Mouse (Mus musculus): ENCODE data around the gene Ppargc1a. TPM values are rescaled to one million over a fixed set of nuclear protein-coding genes. Genes with fewer than 3 reads are reported as not detected.

Gene Ppargc1a
- 66.9 and 73.8 TPM in 2 replicates for polyA plus RNA-seq (2014; fragmentation: Nextera tagmentation; extraction: Ambion mirVana)

- no peaks in the 10 kb centered on the region for H3K9me3 ChIP-seq (ENCODE audit: control insufficient read depth, low read length)
- peak within 1 kb of the TSS; percentile 55 for H3K4me2 ChIP-seq (ENCODE audit: low read length)
- WGBS = 15% methylated on average over 6 of the region's 6 CpGs
- H3K4me1 ChIP-seq (ENCODE audit: control insufficient read depth in 2 of 2, insufficient read depth in 2 of 2, low read length in 2 of 2) = peaks cover 3 to 30% of the 10 kb centered on the region in 2 experiments; a peak in 3 of 4 replicates
- no peaks in the 10 kb centered on the region for H3K36me3 ChIP-seq (ENCODE audit: control insufficient read depth, insufficient read depth, low read length)
- H3K27ac ChIP-seq (replicated peaks in 1 of 2; ENCODE audit: control insufficient read depth in 1 of 2, insufficient read depth in 1 of 2, low read depth in 2 of 2, low read length in 2 of 2) = peak within 1 kb of the TSS; percentile 67 to 86
- peak within 1 kb of the TSS; percentile 50 for H3K9ac ChIP-seq (ENCODE audit: low read length)
- H3K27me3 ChIP-seq (ENCODE audit: control insufficient read depth, insufficient read depth, low read length) = no peaks in the 10 kb centered on the region
- ATAC-seq (ENCODE audit: insufficient number of reproducible peaks, insufficient read depth, low FRiP score, low read depth) = no peak; the same call in 1 of the 2 replicates
- peak within 1 kb of the TSS in 1 of 2 experiments; percentile 21; a peak in 2 of 4 replicates for H3K4me3 ChIP-seq (ENCODE audit: control insufficient read depth in 1 of 2, insufficient read depth in 1 of 2, low read depth in 1 of 2, low read length in 2 of 2)
These were observed at the start of gene Ppargc1a for GRCm38 (mm10) chr5:51567659-51568058. Ppargc1a (minus strand) TSS chr5:51567726.

GRCm38 (mm10) chr5:51616877-51617276 lies 49.4 kb upstream of the Ppargc1a start:
- no peak overlapping the region for H3K9ac ChIP-seq (ENCODE audit: low read length)
- H3K4me2 ChIP-seq (ENCODE audit: low read length) = no peak overlapping the region
- WGBS = 78% methylated on average over 1 of the region's 1 CpGs
- H3K27me3 ChIP-seq (ENCODE audit: control insufficient read depth, insufficient read depth, low read length) = no peaks in the 10 kb centered on the region
- H3K36me3 ChIP-seq (ENCODE audit: control insufficient read depth, insufficient read depth, low read length) = no peaks in the 10 kb centered on the region
- no peak for ATAC-seq (ENCODE audit: insufficient number of reproducible peaks, insufficient read depth, low FRiP score, low read depth)
- no peak overlapping the region for H3K27ac ChIP-seq (replicated peaks in 1 of 2; ENCODE audit: control insufficient read depth in 1 of 2, insufficient read depth in 1 of 2, low read depth in 2 of 2, low read length in 2 of 2)
- no peak overlapping the region for H3K4me3 ChIP-seq (ENCODE audit: control insufficient read depth in 1 of 2, insufficient read depth in 1 of 2, low read depth in 1 of 2, low read length in 2 of 2)
- H3K9me3 ChIP-seq (ENCODE audit: control insufficient read depth, low read length) = 0 out of 2 replicates have a peak, but pooled peaks cover 6% of the 10 kb centered on the region
- H3K4me1 ChIP-seq (ENCODE audit: control insufficient read depth in 2 of 2, insufficient read depth in 2 of 2, low read length in 2 of 2) = no peaks in the 10 kb centered on the region

GRCm38 (mm10) chr5:51612049-51612448 lies 44.5 kb upstream of the Ppargc1a start:
- 85% methylated on average over 4 of the region's 4 CpGs for WGBS
- H3K9ac ChIP-seq (ENCODE audit: low read length) = no peak overlapping the region
- no peaks in the 10 kb centered on the region for H3K36me3 ChIP-seq (ENCODE audit: control insufficient read depth, insufficient read depth, low read length)
- no peak overlapping the region for H3K4me3 ChIP-seq (ENCODE audit: control insufficient read depth in 1 of 2, insufficient read depth in 1 of 2, low read depth in 1 of 2, low read length in 2 of 2)
- H3K4me2 ChIP-seq (ENCODE audit: low read length) = no peak overlapping the region
- no peak for ATAC-seq (ENCODE audit: insufficient number of reproducible peaks, insufficient read depth, low FRiP score, low read depth)
- no peaks in the 10 kb centered on the region for H3K27me3 ChIP-seq (ENCODE audit: control insufficient read depth, insufficient read depth, low read length)
- peaks cover 5 to 11% of the 10 kb centered on the region in 2 experiments for H3K4me1 ChIP-seq (ENCODE audit: control insufficient read depth in 2 of 2, insufficient read depth in 2 of 2, low read length in 2 of 2)
- H3K27ac ChIP-seq (replicated peaks in 1 of 2; ENCODE audit: control insufficient read depth in 1 of 2, insufficient read depth in 1 of 2, low read depth in 2 of 2, low read length in 2 of 2) = no peak overlapping the region
- no peaks in the 10 kb centered on the region for H3K9me3 ChIP-seq (ENCODE audit: control insufficient read depth, low read length)

- H3K9me3 ChIP-seq (ENCODE audit: control insufficient read depth, low read length) = no peaks in the 10 kb centered on the region
- H3K4me3 ChIP-seq (ENCODE audit: control insufficient read depth in 1 of 2, insufficient read depth in 1 of 2, low read depth in 1 of 2, low read length in 2 of 2) = no peak overlapping the region
- ATAC-seq (ENCODE audit: insufficient number of reproducible peaks, insufficient read depth, low FRiP score, low read depth) = no peak
- peak overlapping the region; percentile 5 to 19; a peak in 1 of 4 replicates for H3K27ac ChIP-seq (replicated peaks in 1 of 2; ENCODE audit: control insufficient read depth in 1 of 2, insufficient read depth in 1 of 2, low read depth in 2 of 2, low read length in 2 of 2)
- H3K4me1 ChIP-seq (ENCODE audit: control insufficient read depth in 2 of 2, insufficient read depth in 2 of 2, low read length in 2 of 2) = peaks cover 5 to 11% of the 10 kb centered on the region in 2 experiments
- H3K27me3 ChIP-seq (ENCODE audit: control insufficient read depth, insufficient read depth, low read length) = no peaks in the 10 kb centered on the region
- H3K36me3 ChIP-seq (ENCODE audit: control insufficient read depth, insufficient read depth, low read length) = no peaks in the 10 kb centered on the region
- no peak overlapping the region for H3K4me2 ChIP-seq (ENCODE audit: low read length)
- 50% methylated on average over 6 of the region's 6 CpGs for WGBS
- no peak overlapping the region for H3K9ac ChIP-seq (ENCODE audit: low read length)
These were observed 40.4 kb upstream of the Ppargc1a start for GRCm38 (mm10) chr5:51607686-51608480.

- H3K36me3 ChIP-seq (ENCODE audit: control insufficient read depth, insufficient read depth, low read length) = no peaks in the 10 kb centered on the region
- H3K27me3 ChIP-seq (ENCODE audit: control insufficient read depth, insufficient read depth, low read length) = no peaks in the 10 kb centered on the region
- H3K4me1 ChIP-seq (ENCODE audit: control insufficient read depth in 2 of 2, insufficient read depth in 2 of 2, low read length in 2 of 2) = peaks cover 2 to 29% of the 10 kb centered on the region in 2 experiments
- peak; percentile 47; the same call in 1 of the 2 replicates for ATAC-seq (ENCODE audit: insufficient number of reproducible peaks, insufficient read depth, low FRiP score, low read depth)
- no peak overlapping the region for H3K4me2 ChIP-seq (ENCODE audit: low read length)
- H3K9ac ChIP-seq (ENCODE audit: low read length) = no peak overlapping the region
- no peak overlapping the region; a peak in 2 of 4 replicates for H3K27ac ChIP-seq (replicated peaks in 1 of 2; ENCODE audit: control insufficient read depth in 1 of 2, insufficient read depth in 1 of 2, low read depth in 2 of 2, low read length in 2 of 2)
- H3K4me3 ChIP-seq (ENCODE audit: control insufficient read depth in 1 of 2, insufficient read depth in 1 of 2, low read depth in 1 of 2, low read length in 2 of 2) = no peak overlapping the region
- no peaks in the 10 kb centered on the region for H3K9me3 ChIP-seq (ENCODE audit: control insufficient read depth, low read length)
- WGBS = 10% methylated on average over 6 of the region's 6 CpGs
These were observed 32.0 kb upstream of the Ppargc1a start for GRCm38 (mm10) chr5:51599549-51599948.

GRCm38 (mm10) chr5:51595644-51596043 lies 28.1 kb upstream of the Ppargc1a start:
- H3K4me2 ChIP-seq (ENCODE audit: low read length) = no peak overlapping the region
- H3K36me3 ChIP-seq (ENCODE audit: control insufficient read depth, insufficient read depth, low read length) = no peaks in the 10 kb centered on the region
- H3K4me1 ChIP-seq (ENCODE audit: control insufficient read depth in 2 of 2, insufficient read depth in 2 of 2, low read length in 2 of 2) = peaks cover 20 to 56% of the 10 kb centered on the region in 2 experiments
- H3K27ac ChIP-seq (replicated peaks in 1 of 2; ENCODE audit: control insufficient read depth in 1 of 2, insufficient read depth in 1 of 2, low read depth in 2 of 2, low read length in 2 of 2) = no peak overlapping the region
- no peak for ATAC-seq (ENCODE audit: insufficient number of reproducible peaks, insufficient read depth, low FRiP score, low read depth)
- H3K27me3 ChIP-seq (ENCODE audit: control insufficient read depth, insufficient read depth, low read length) = no peaks in the 10 kb centered on the region
- 87% methylated on average over 9 of the region's 9 CpGs for whole genome bisulfite sequencing
- no peaks in the 10 kb centered on the region for H3K9me3 ChIP-seq (ENCODE audit: control insufficient read depth, low read length)
- no peak overlapping the region for H3K4me3 ChIP-seq (ENCODE audit: control insufficient read depth in 1 of 2, insufficient read depth in 1 of 2, low read depth in 1 of 2, low read length in 2 of 2)
- no peak overlapping the region for H3K9ac ChIP-seq (ENCODE audit: low read length)

GRCm38 (mm10) chr5:51592206-51592605 lies 24.7 kb upstream of the Ppargc1a start:
- H3K4me2 ChIP-seq (ENCODE audit: low read length) = peak overlapping the region; percentile 3
- peak overlapping the region; percentile 94 to 95 for H3K27ac ChIP-seq (replicated peaks in 1 of 2; ENCODE audit: control insufficient read depth in 1 of 2, insufficient read depth in 1 of 2, low read depth in 2 of 2, low read length in 2 of 2)
- no peaks in the 10 kb centered on the region for H3K27me3 ChIP-seq (ENCODE audit: control insufficient read depth, insufficient read depth, low read length)
- no peak overlapping the region for H3K4me3 ChIP-seq (ENCODE audit: control insufficient read depth in 1 of 2, insufficient read depth in 1 of 2, low read depth in 1 of 2, low read length in 2 of 2)
- H3K9ac ChIP-seq (ENCODE audit: low read length) = peak overlapping the region; percentile 60; the same call in 1 of the 2 replicates
- H3K4me1 ChIP-seq (ENCODE audit: control insufficient read depth in 2 of 2, insufficient read depth in 2 of 2, low read length in 2 of 2) = peaks cover 18 to 42% of the 10 kb centered on the region in 2 experiments
- WGBS = 22% methylated on average over 5 of the region's 5 CpGs
- no peaks in the 10 kb centered on the region for H3K9me3 ChIP-seq (ENCODE audit: control insufficient read depth, low read length)
- no peaks in the 10 kb centered on the region for H3K36me3 ChIP-seq (ENCODE audit: control insufficient read depth, insufficient read depth, low read length)
- no peak for ATAC-seq (ENCODE audit: insufficient number of reproducible peaks, insufficient read depth, low FRiP score, low read depth)
